Mouse (Mus musculus) midbrain, embryonic 13.5 days (tissue): ENCODE data around the gene Fam227a. TPM values are rescaled to one million over a fixed set of nuclear protein-coding genes. Genes with fewer than 3 reads are reported as not detected.
A peak's percentile ranks its signal among the peaks of the same experiment; 100 is the strongest.
"Not testable (repeated sequence)": the region's sequence is repeated elsewhere in the genome, so short reads cannot be mapped to it uniquely, and the experiment has no call there.

Experiments used
- ATAC-seq: fragments of 200-750 bp; cut with Nextera tagmentation; 2 replicates; pipeline ENCODE4 v1.8.0; 2017; ENCODE audit warnings: mild to moderate bottlenecking, moderate TSS enrichment, moderate library complexity
- H3K27ac ChIP-seq: fragments of 300-500 bp; sonication (generic); 2 replicates; pipeline ENCODE4 v1.5.1; 2015; ENCODE audit warnings: inconsistent platforms, mild to moderate bottlenecking, moderate library complexity
- H3K27me3 ChIP-seq: fragments of 300-500 bp; sonication (generic); 2 replicates; pipeline ENCODE4 v1.6.1; 2015; ENCODE audit warnings: mild to moderate bottlenecking, inconsistent platforms
- H3K36me3 ChIP-seq: fragments of 300-500 bp; sonication (generic); 2 replicates; pipeline ENCODE4 v1.6.1; 2015; ENCODE audit warnings: mild to moderate bottlenecking, inconsistent platforms
- H3K4me1 ChIP-seq: fragments of 300-500 bp; sonication (generic); replicated peaks from 2 replicates; pipeline ENCODE4 v1.6.1; 2015; ENCODE audit warnings: inconsistent platforms
- H3K4me2 ChIP-seq: fragments of 300-500 bp; sonication (generic); replicated peaks from 2 replicates; pipeline ENCODE4 v1.6.1; 2015; ENCODE audit warnings: moderate library complexity, mild to moderate bottlenecking, inconsistent platforms
- H3K4me3 ChIP-seq: fragments of 300-500 bp; sonication (generic); replicated peaks from 2 replicates; pipeline ENCODE4 v1.5.1; 2015; ENCODE audit warnings: mild to moderate bottlenecking, inconsistent platforms
- H3K9ac ChIP-seq: fragments of 300-500 bp; sonication (generic); replicated peaks from 2 replicates; pipeline ENCODE4 v1.6.1; 2015; ENCODE audit warnings: mild to moderate bottlenecking, inconsistent platforms
- H3K9me3 ChIP-seq: fragments of 300-500 bp; sonication (generic); 2 replicates; pipeline ENCODE4 v1.6.1; 2016; ENCODE audit warnings: mild to moderate bottlenecking, inconsistent platforms
- WGBS: fragments of 180-500 bp; shearing (Covaris S2); methylation state at CpG from one replicate; pipeline ENCODE4 v1.1.7; 2015; 5-methylcytosine and 5-hydroxymethylcytosine counted together
- polyA plus RNA-seq: library from polyadenylated mRNA; unstranded; fragments of >200 nt; fragmentation: Nextera tagmentation; extraction: Ambion mirVana; gene quantifications from 2 replicates; pipeline ENCODE4 v1.2.1, GENCODE M21; 2015

Fam227a gene
- polyA plus RNA-seq, 1 experiment from 2014 or later, result 6.9 TPM

GRCm38 (mm10) chr15:79681973-79682372 lies 23.2 kb upstream of the Fam227a start:
- no peak overlapping the region for H3K9ac ChIP-seq
- H3K27ac ChIP-seq, result no peak overlapping the region
- H3K4me1 ChIP-seq, result peaks cover 56% of the 10 kb centered on the region
- no peak overlapping the region for H3K4me3 ChIP-seq
- no peak for ATAC-seq
- H3K9me3 ChIP-seq, result no peaks in the 10 kb centered on the region
- H3K36me3 ChIP-seq, result peaks cover 2% of the 10 kb centered on the region; the same call in 1 of the 2 replicates
- H3K4me2 ChIP-seq, result no peak overlapping the region
- whole genome bisulfite sequencing, result 93% methylated on average over 4 of the region's 4 CpGs
- H3K27me3 ChIP-seq, result no peaks in the 10 kb centered on the region

GRCm38 (mm10) chr15:79677936-79678335 lies 19.2 kb upstream of the Fam227a start:
- Histone ChIP-seq H3K9me3 (no peaks in the 10 kb centered on the region), H3K27ac (no peak overlapping the region), H3K4me1 (peaks cover 17% of the 10 kb centered on the region), H3K27me3 (no peaks in the 10 kb centered on the region), H3K36me3 (peaks cover 42% of the 10 kb centered on the region), H3K9ac (no peak overlapping the region), H3K4me3 (no peak overlapping the region), H3K4me2 (no peak overlapping the region)
- WGBS, result 88% methylated on average over 2 of the region's 2 CpGs
- no peak for ATAC-seq

- H3K27me3 ChIP-seq, H3K9me3 ChIP-seq, H3K4me1 ChIP-seq, H3K9ac ChIP-seq, H3K27ac ChIP-seq, ATAC-seq: not testable (repeated sequence)
- peaks cover 60% of the 10 kb centered on the region for H3K36me3 ChIP-seq
- H3K4me3 ChIP-seq, result peak overlapping the region; percentile 93
- 88% methylated on average over 11 of the region's 11 CpGs for WGBS
- peak overlapping the region; percentile 90 for H3K4me2 ChIP-seq
Measured at GRCm38 (mm10) chr15:79671828-79672348, 13.1 kb upstream of the Fam227a start.

GRCm38 (mm10) chr15:79670972-79671299 lies 12.2 kb upstream of the Fam227a start:
- peaks cover 7% of the 10 kb centered on the region for H3K4me1 ChIP-seq
- peaks cover 60% of the 10 kb centered on the region for H3K36me3 ChIP-seq
- no peaks in the 10 kb centered on the region for H3K9me3 ChIP-seq
- H3K4me2 ChIP-seq, result peak overlapping the region; percentile 90
- H3K9ac ChIP-seq, result peak overlapping the region; percentile 85
- peak; percentile 74 for ATAC-seq
- H3K27me3 ChIP-seq, result no peaks in the 10 kb centered on the region
- WGBS, result under 1% methylated on average over 34 of the region's 37 CpGs
- 0 out of 2 replicates have a peak overlapping the region, but pooled peaks have one; percentile 56 for H3K27ac ChIP-seq
- peak overlapping the region; percentile 93 for H3K4me3 ChIP-seq

- peak within 1 kb of the TSS; percentile 90 for H3K4me2 ChIP-seq
- no peaks in the 10 kb centered on the region for H3K27me3 ChIP-seq
- no peaks in the 10 kb centered on the region for H3K9me3 ChIP-seq
- H3K36me3 ChIP-seq, result peaks cover 59% of the 10 kb centered on the region
- peak within 1 kb of the TSS; percentile 85 for H3K9ac ChIP-seq
- ATAC-seq, result peak; percentile 98
- peaks cover 7% of the 10 kb centered on the region for H3K4me1 ChIP-seq
- peak within 1 kb of the TSS; percentile 93 for H3K4me3 ChIP-seq
- H3K27ac ChIP-seq, result 0 out of 2 replicates have a peak within 1 kb of the TSS, but pooled peaks have one; percentile 56
- WGBS, result 19% methylated on average over 33 of the region's 33 CpGs
Measured at GRCm38 (mm10) chr15:79670249-79670971, 11.7 kb upstream of the Fam227a start, which contains the start of gene Tomm22. Gene Tomm22, plus strand, starts transcription at chr15:79670861.

- ATAC-seq, result no peak
- WGBS, result 79% methylated on average over 10 of the region's 10 CpGs
- H3K4me3 ChIP-seq, result no peak overlapping the region
- H3K4me1 ChIP-seq, result peaks cover 7% of the 10 kb centered on the region
- H3K9ac ChIP-seq, result no peak overlapping the region
- H3K27me3 ChIP-seq, result no peaks in the 10 kb centered on the region
- H3K9me3 ChIP-seq, result no peaks in the 10 kb centered on the region
- H3K27ac ChIP-seq, result no peak overlapping the region
- H3K4me2 ChIP-seq, result no peak overlapping the region
- H3K36me3 ChIP-seq, result peaks cover 46% of the 10 kb centered on the region
Measured at GRCm38 (mm10) chr15:79669195-79669594, 10.4 kb upstream of the Fam227a start.

- Histone ChIP-seq H3K27ac (no peak overlapping the region), H3K9me3 (no peaks in the 10 kb centered on the region), H3K4me1 (peaks cover 7% of the 10 kb centered on the region), H3K27me3 (no peaks in the 10 kb centered on the region), H3K36me3 (peaks cover 45% of the 10 kb centered on the region), H3K4me3 (no peak overlapping the region), H3K9ac (no peak overlapping the region), H3K4me2 (no peak overlapping the region)
- 94% methylated on average over 8 of the region's 8 CpGs for WGBS
- no peak for ATAC-seq
Measured at GRCm38 (mm10) chr15:79664666-79665065, 5.9 kb upstream of the Fam227a start.

GRCm38 (mm10) chr15:79661852-79662251 lies 3.1 kb upstream of the Fam227a start:
- Histone ChIP-seq H3K27me3 (no peaks in the 10 kb centered on the region), H3K9me3 (no peaks in the 10 kb centered on the region), H3K4me1 (peaks cover 15% of the 10 kb centered on the region), H3K36me3 (peaks cover 31% of the 10 kb centered on the region), H3K9ac (no peak overlapping the region), H3K27ac (no peak overlapping the region), H3K4me3 (no peak overlapping the region), H3K4me2 (no peak overlapping the region)
- WGBS, result 74% methylated on average over 4 of the region's 4 CpGs
- no peak for ATAC-seq

GRCm38 (mm10) chr15:79657837-79658530 lies 772 bp downstream of the Fam227a start:
- Histone ChIP-seq H3K4me3 (peak overlapping the region; percentile 92), H3K4me2 (peak overlapping the region; percentile 82), H3K9me3 (no peaks in the 10 kb centered on the region), H3K27me3 (no peaks in the 10 kb centered on the region), H3K9ac (peak overlapping the region; percentile 94), H3K4me1 (peaks cover 19% of the 10 kb centered on the region), H3K27ac (peak overlapping the region; percentile 96), H3K36me3 (peaks cover 25% of the 10 kb centered on the region)
- no peak; the same call in 1 of the 2 replicates for ATAC-seq
- WGBS, result 4% methylated on average over 16 of the region's 16 CpGs

GRCm38 (mm10) chr15:79656451-79656850 lies 2.3 kb downstream of the Fam227a start:
- 0 out of 2 replicates have a peak overlapping the region, but pooled peaks have one; percentile 1 for H3K9ac ChIP-seq
- ATAC-seq, result no peak
- peaks cover 19% of the 10 kb centered on the region for H3K4me1 ChIP-seq
- H3K27ac ChIP-seq, result no peak overlapping the region
- peaks cover 15% of the 10 kb centered on the region for H3K36me3 ChIP-seq
- no peak overlapping the region for H3K4me2 ChIP-seq
- WGBS, result 93% methylated on average over 14 of the region's 14 CpGs
- H3K27me3 ChIP-seq, result no peaks in the 10 kb centered on the region
- H3K4me3 ChIP-seq, result no peak overlapping the region
- no peaks in the 10 kb centered on the region for H3K9me3 ChIP-seq

- H3K9me3 ChIP-seq, result no peaks in the 10 kb centered on the region
- no peak overlapping the region for H3K4me2 ChIP-seq
- H3K9ac ChIP-seq, result no peak overlapping the region
- H3K27ac ChIP-seq, result no peak overlapping the region
- no peaks in the 10 kb centered on the region for H3K27me3 ChIP-seq
- 69% methylated on average over 4 of the region's 4 CpGs for WGBS
- H3K36me3 ChIP-seq, result peaks cover 52% of the 10 kb centered on the region
- peaks cover 1% of the 10 kb centered on the region for H3K4me1 ChIP-seq
- ATAC-seq, result no peak
- H3K4me3 ChIP-seq, result no peak overlapping the region
Measured at GRCm38 (mm10) chr15:79651481-79651880, 7.3 kb downstream of the Fam227a start.

GRCm38 (mm10) chr15:79650569-79650968 lies 8.2 kb downstream of the Fam227a start:
- H3K4me1 ChIP-seq, result no peaks in the 10 kb centered on the region
- no peak overlapping the region for H3K27ac ChIP-seq
- H3K9ac ChIP-seq, result no peak overlapping the region
- no peak for ATAC-seq
- H3K9me3 ChIP-seq, result no peaks in the 10 kb centered on the region
- H3K4me3 ChIP-seq, result no peak overlapping the region
- no peaks in the 10 kb centered on the region for H3K27me3 ChIP-seq
- no peak overlapping the region for H3K4me2 ChIP-seq
- peaks cover 55% of the 10 kb centered on the region for H3K36me3 ChIP-seq
